Mouse (Mus musculus) spleen, postnatal 4 days (tissue): ENCODE results near the gene Erg.

ENCODE experiments used
- DNase-seq, 2 experiments: peaks; one replicate each; pipeline ENCODE4 v3.0.0; 2022; ENCODE audit warnings: low spot score in 2 of 2

Gene Erg

DNA sequence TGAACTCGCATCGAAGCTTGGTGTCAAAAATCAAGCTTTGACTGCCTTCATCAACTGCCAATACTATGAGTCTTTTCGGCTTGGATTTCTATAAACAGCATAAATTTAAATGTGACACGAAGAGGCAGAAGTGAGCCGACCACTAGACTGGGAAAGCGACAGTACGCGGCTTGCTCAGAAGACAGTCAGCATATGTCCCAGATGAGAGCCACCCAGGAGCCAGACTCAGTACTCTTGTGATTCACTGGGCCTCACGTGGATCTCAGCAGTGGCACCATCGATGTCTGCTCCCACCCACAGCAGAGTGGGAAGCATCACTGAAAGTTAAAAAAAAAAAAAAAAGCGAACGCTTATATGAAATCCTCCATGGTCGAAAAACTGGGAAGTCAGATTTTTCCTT is 105.2 kb downstream of the Erg start:
- no peak for DNase-seq

- no peak for DNase-seq
Observed at GRCm38 (mm10) chr16:95478558-95478957, 107.8 kb downstream of the Erg start.

DNA sequence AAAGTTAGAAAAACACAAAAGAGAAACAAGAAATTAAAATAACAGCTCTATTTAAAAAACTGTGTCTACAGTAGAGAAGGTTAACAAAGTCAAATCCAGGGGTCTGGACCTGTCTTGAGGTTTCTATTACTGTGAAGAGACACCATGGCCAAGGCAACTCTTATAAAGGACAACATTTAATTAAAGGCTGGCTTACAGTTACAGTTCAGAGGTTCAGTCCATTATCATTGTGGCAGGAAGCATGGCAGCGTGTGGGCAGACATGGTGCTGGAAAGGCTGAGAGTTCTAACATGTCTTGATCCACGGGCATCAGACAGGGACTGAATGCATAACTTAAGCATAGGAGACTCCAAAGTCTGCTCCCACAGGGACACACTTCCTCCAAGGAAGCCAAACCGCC is 111.4 kb downstream of the Erg start:
- no peak for DNase-seq

DNA sequence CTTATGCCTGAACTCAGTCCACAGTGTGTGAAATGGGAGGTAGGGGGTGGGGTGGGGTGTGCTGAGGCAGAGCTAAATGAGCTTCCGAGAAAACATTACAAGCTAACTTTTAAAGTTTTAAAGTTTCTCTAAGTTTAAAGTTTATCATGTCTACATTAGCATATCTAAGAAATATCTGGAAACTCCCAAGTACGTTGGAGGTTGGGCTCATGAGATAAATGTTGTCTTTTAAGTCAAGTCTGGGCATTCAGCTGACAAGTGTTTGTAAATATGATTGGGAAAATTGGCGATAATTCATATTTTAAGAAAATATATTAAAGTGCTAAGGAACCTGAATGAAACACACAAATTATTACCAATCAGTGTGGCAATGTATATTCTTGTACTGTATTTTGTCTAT is 112.4 kb downstream of the Erg start:
- DNase-seq = no peak

DNA sequence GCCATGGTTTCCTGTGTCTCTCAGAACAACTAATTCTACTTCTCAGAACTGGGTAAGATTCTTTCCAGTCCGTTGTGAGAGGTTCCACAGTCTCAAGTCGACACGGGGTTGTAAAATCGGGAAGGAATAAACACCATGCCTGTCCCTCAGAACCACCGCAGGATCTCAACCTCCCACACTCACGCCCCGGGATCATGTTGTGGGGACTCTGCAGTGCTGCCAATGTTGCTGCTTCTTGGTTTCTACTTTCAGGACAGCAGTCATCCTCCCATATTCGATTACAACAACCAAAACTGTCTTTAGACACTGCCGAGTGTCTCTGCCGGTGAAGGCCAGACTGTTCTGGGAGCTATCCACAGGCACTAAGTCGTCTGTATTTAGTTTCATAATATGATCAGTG is 113.6 kb downstream of the Erg start:
- DNase-seq = no peak

- DNase-seq = no peak
Observed at GRCm38 (mm10) chr16:95469262-95470139, 116.9 kb downstream of the Erg start.

DNA sequence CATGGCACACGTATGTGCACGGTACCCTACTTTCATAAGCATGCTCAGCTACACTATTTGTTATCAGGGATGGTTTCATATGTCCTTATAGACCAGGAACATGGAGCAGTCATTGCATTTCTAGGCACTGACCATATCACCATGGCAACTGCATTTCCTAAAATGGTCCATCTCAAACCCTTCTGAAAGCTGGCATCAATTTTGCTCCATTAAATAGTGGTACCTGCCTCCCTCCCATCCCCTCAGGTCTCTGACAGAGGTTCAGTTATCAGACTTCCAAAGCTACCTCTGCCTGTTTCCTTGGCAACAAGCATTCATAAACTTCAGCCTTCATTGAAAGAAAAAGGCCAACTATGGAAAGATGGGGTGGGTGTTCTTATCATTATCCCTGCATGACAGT is 118.5 kb downstream of the Erg start:
- DNase-seq = no peak

- no peak for DNase-seq
Observed at GRCm38 (mm10) chr16:95466548-95466947, 119.8 kb downstream of the Erg start.

DNA sequence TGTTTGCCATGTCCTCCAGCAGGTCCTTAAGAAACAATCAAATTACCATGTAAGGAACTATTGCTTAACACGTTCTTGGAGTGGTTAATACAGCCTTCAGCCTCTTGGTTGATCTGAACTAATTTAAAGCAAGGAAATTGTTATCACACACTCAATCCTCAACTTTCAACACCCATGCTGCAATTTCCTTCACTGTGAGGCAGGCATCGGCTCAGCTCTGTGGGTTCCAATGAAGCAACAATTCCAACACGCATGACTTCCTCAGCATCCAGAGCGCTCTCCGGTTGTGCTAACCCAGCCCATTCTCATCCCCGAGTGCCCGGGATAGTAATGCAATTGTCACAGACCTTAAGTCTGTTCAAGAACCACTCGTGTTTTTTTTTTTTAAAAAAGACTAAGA is 121.8 kb downstream of the Erg start:
- DNase-seq = peak in 1 of 2 experiments; percentile 20

DNA sequence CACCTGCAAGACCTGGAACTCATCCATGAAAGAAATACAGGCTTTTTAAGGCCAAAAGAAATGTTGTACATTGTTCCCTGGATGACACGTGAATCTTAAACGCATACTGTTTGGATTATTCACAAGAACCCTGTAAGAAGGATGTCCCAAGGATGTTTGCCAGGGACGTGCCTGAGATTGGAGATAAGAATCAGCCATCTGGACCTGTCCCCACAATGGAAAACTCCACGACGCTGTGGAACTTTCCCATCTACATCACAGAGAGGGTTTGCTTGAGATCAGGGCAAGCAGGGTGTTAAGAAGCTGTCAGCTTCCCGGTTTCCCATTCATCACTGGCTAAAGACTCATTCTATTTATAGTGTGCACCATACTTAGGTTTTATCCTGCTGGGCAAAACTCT is 122.6 kb downstream of the Erg start:
- DNase-seq = no peak

- DNase-seq = no peak
Observed at GRCm38 (mm10) chr16:95461941-95462340, 124.5 kb downstream of the Erg start.

GRCm38 (mm10) chr16:95460336-95460735 is 126.1 kb downstream of the Erg start:
- DNase-seq = no peak

GRCm38 (mm10) chr16:95459325-95459691 is 127.1 kb downstream of the Erg start:
- DNase-seq = no peak

DNA sequence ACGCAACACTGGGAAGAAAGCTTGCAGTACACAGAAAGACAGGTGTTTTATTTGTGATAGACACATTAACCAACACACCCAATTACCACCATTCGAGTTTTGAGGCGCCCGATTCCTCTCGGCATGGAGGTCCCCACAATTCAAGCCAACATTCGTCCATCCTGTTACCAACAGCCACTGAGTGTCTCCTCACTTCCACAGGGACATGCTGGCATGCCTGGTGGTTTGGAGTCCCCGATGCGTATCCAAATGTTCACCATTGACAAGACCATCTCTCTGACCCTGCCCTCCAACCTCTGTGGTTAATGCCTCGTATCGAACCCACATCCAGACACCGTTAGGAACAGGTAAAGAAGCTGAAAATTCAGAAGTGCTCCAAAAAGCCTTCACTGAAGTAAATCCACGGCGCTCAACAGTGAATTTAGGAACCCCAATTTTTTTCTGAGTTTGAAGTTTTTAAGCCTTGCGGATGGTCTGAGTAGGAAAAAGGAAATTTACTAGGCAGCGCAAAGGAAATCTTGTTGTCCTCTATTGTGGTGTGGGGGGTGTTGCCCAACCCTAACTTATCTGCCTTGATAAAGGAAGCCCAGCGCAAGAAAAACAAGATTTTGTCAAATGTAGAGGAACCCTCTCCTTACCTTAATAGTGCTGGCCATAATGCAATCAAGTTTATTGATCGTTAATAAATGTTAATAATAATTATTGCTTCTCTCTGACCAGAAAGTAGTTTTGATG is 127.6 kb downstream of the Erg start:
- no peak for DNase-seq

- no peak for DNase-seq
Observed at GRCm38 (mm10) chr16:95457006-95457405, 129.4 kb downstream of the Erg start.

GRCm38 (mm10) chr16:95455896-95456295 is 130.5 kb downstream of the Erg start:
- no peak for DNase-seq

GRCm38 (mm10) chr16:95455461-95455860 is 130.9 kb downstream of the Erg start:
- no peak for DNase-seq

GRCm38 (mm10) chr16:95452411-95452810 is 134.0 kb downstream of the Erg start:
- no peak for DNase-seq

DNA sequence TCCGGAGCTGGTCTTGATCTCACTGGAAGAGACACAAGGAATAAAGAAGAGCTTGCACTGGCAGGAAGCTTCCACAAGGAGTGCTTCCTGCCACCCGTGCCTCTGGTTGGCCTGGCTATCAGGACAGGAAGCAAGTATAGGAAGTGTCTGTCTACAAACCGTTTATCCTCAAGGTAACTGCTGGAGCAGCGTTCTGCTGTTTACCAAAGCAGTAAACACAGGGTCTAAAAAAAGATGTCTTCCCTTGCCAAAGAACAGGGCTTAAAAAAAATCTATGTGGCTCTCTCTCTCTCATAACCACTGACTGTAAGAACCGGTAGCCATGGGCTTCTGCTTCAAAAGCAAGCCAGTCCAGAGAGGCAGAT is 137.1 kb downstream of the Erg start:
- no peak for DNase-seq

DNA sequence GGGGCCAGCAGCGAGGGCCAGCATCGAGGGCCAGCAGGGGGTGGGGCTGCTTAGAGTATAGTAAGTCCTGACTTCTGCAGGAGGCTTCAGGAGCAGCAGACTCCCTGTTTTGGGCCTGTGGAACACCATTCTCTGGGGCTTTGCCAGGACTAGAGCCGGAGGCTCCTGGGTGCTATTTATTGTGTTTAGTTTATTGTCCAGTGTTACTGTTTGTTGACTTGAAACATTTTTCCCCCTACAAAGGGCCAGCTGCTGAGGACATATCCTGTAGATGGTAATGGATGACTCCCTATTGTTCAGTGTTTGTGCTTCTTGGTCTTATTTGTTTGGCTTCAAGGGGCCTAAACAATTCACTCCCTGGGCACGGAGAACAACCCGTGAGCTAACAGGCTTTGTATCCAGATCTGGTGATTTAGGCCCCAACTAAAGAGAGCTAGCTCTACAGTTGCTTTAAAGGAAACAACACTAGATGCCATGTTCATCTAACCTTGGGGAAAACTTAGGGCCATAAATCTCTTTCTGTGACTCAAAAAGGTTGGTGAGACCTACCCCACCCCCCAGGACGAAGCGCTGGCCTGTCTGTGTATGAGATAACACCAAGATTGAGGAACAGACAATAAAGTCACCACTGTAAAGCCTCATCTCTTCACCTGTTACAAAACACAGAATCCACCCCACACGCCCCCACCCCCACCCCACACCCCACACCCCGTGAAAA is 137.6 kb downstream of the Erg start:
- no peak for DNase-seq

- no peak for DNase-seq
Observed at GRCm38 (mm10) chr16:95447896-95448295, 138.5 kb downstream of the Erg start.

- DNase-seq = no peak
Observed at GRCm38 (mm10) chr16:95446368-95446767, 140.0 kb downstream of the Erg start.

GRCm38 (mm10) chr16:95442023-95442422 is 144.4 kb downstream of the Erg start:
- DNase-seq = no peak
